In the genomic region with DNA sequence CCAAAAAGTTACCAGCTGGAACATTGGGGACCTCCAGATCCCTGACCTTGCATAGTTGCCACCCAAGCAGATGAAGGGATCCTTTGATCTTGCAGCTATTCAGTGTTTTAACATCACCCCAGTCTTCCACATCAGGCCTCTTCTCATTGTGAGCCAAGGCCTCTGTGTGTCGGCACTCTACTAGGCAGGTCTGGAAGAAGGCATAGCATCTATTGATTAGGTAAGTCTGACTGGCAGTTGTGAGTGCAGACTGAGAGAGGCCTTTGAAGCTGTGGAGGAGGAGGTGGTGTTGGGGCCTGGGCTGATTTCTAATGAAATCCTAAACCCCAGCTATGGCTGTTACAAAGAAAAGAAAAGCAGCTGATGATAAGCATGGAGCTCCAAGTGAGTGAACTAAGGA, we compare ENCODE assay signal across 11 mouse cellular contexts. TPM values are rescaled to one million over a fixed set of nuclear protein-coding genes. Genes with fewer than 3 reads are reported as not detected.
A peak's percentile ranks its signal among the peaks of the same experiment; 100 is the strongest.
DNase-seq lines count a peak whose midpoint lies in the region; ATAC-seq and TF ChIP-seq lines count a peak whose summit lies in the region.
"Had no signal": no experiment of that assay in that cellular context is flagged by ENCODE, and none has a peak within 500 bp of the region (broad histone marks: within the 10 kb centered on the region; RNA-seq: fewer than 3 reads in every experiment).

No protein-coding gene starts in this region.

- no peak for DNase-seq in kidney, postnatal 25 days
- DNase-seq in embryo, embryonic 11 days = peak; percentile 56
- peak; percentile 40 for DNase-seq in limb, embryonic 10.5 days (ENCODE audit: low spot score)
- peak; percentile 19 for DNase-seq in midbrain, postnatal 0 days (ENCODE audit: low spot score)
- DNase-seq in adipocyte (ENCODE audit: low spot score) = no peak
- DNase-seq in right cerebral cortex, postnatal 10 days (ENCODE audit: low spot score in 2 of 2) = no peak
- no peak for DNase-seq in lung, postnatal 4 days
- DNase-seq: lung, adult 2 months; thymus, adult 2 months had no signal

- H3K36me3 ChIP-seq in kidney, embryonic 15.5 days = no peaks in the 10 kb centered on the region; the same call in 1 of the 2 replicates
- H3K36me3 ChIP-seq in limb, embryonic 10.5 days = peaks cover 16% of the 10 kb centered on the region; the same call in 1 of the 2 replicates
- no peaks in the 10 kb centered on the region for H3K36me3 ChIP-seq in midbrain, postnatal 0 days (ENCODE audit: insufficient read depth, low read length)
- H3K36me3 ChIP-seq: hindbrain, embryonic 15.5 days had no signal

- WGBS in kidney, embryonic 15.5 days = 7% methylated on average over 1 of the region's 1 CpGs
- WGBS in limb, embryonic 10.5 days = 18% methylated on average over 1 of the region's 1 CpGs
- 3% methylated on average over 1 of the region's 1 CpGs for WGBS in midbrain, postnatal 0 days

- TF ChIP-seq CTCF in midbrain, postnatal 0 days (IDR thresholded peaks at IDR 0.05) = no peak

- peak; percentile 54 for ATAC-seq in kidney, embryonic 15.5 days (replicated peaks; ENCODE audit: low FRiP score)
- no peak for ATAC-seq in midbrain, postnatal 0 days (ENCODE audit: low FRiP score)

- H3K9me3 ChIP-seq in kidney, embryonic 15.5 days (replicated peaks) = no peaks in the 10 kb centered on the region
- no peaks in the 10 kb centered on the region for H3K9me3 ChIP-seq in limb, embryonic 10.5 days (replicated peaks)
- H3K9me3 ChIP-seq in midbrain, postnatal 0 days (ENCODE audit: low read length) = no peaks in the 10 kb centered on the region
- H3K9me3 ChIP-seq: hindbrain, embryonic 15.5 days had no signal

- peak overlapping the region; percentile 15 for H3K4me2 ChIP-seq in kidney, embryonic 15.5 days
- no peak overlapping the region for H3K4me2 ChIP-seq in midbrain, postnatal 0 days (ENCODE audit: low read depth, low read length, poor library complexity, severe bottlenecking)
- H3K4me2 ChIP-seq: hindbrain, embryonic 15.5 days had no signal

- no peak overlapping the region for H3K9ac ChIP-seq in kidney, embryonic 15.5 days
- no peak overlapping the region for H3K9ac ChIP-seq in midbrain, postnatal 0 days (replicated peaks; ENCODE audit: low read length, poor library complexity, severe bottlenecking)
- H3K9ac ChIP-seq: hindbrain, embryonic 15.5 days had no signal

- H3K27me3 ChIP-seq in kidney, embryonic 15.5 days = no peaks in the 10 kb centered on the region
- H3K27me3 ChIP-seq in limb, embryonic 10.5 days (ENCODE audit: low read depth, poor library complexity, severe bottlenecking) = no peaks in the 10 kb centered on the region
- no peaks in the 10 kb centered on the region for H3K27me3 ChIP-seq in midbrain, postnatal 0 days (ENCODE audit: insufficient read depth, low read length)
- H3K27me3 ChIP-seq: hindbrain, embryonic 15.5 days had no signal

- peak overlapping the region; percentile 54 for H3K27ac ChIP-seq in kidney, embryonic 15.5 days
- H3K27ac ChIP-seq in limb, embryonic 10.5 days = peak overlapping the region; percentile 75
- H3K27ac ChIP-seq in midbrain, postnatal 0 days (ENCODE audit: low read depth, low read length) = no peak overlapping the region
- H3K27ac ChIP-seq: hindbrain, embryonic 15.5 days had no signal

- H3K4me3 ChIP-seq in kidney, embryonic 15.5 days (replicated peaks) = peak overlapping the region; percentile 5; the same call in 1 of the 2 replicates
- H3K4me3 ChIP-seq in limb, embryonic 10.5 days = peak overlapping the region; percentile 30
- H3K4me3 ChIP-seq in midbrain, postnatal 0 days (ENCODE audit: low read depth, low read length) = no peak overlapping the region; the same call in 1 of the 2 replicates
- H3K4me3 ChIP-seq: hindbrain, embryonic 15.5 days had no signal

- peaks cover 22% of the 10 kb centered on the region for H3K4me1 ChIP-seq in kidney, embryonic 15.5 days
- peaks cover 28% of the 10 kb centered on the region for H3K4me1 ChIP-seq in limb, embryonic 10.5 days
- no peaks in the 10 kb centered on the region for H3K4me1 ChIP-seq in midbrain, postnatal 0 days (ENCODE audit: insufficient read depth, low read length)
- H3K4me1 ChIP-seq: hindbrain, embryonic 15.5 days had no signal

RNA-seq across cellular contexts. Expression of gene Ttc23, which starts 8.0 kb away (rescaled TPM):
- polyA plus RNA-seq in kidney, embryonic 15.5 days (2015; fragmentation: Nextera tagmentation; extraction: Ambion mirVana) = 30.4 and 33.1 TPM in 2 replicates
- polyA plus RNA-seq in limb, embryonic 10.5 days (2016; fragmentation: Nextera tagmentation; extraction: Ambion mirVana) = 52.0 and 59.6 TPM in 2 replicates
- 5.9 and 6.7 TPM in 2 replicates for total RNA-seq in midbrain, postnatal 0 days (2014; rRNA removed)
- polyA plus RNA-seq in midbrain, postnatal 0 days (2015; fragmentation: Nextera tagmentation; extraction: Ambion mirVana) = 4.6 and 5.6 TPM in 2 replicates

RNA-seq across cellular contexts. Expression of gene Lrrc28, which starts 10.1 kb away (rescaled TPM):
- 15.3 and 15.7 TPM in 2 replicates for polyA plus RNA-seq in kidney, embryonic 15.5 days (2015; fragmentation: Nextera tagmentation; extraction: Ambion mirVana)
- 18.9 and 22.5 TPM in 2 replicates for polyA plus RNA-seq in limb, embryonic 10.5 days (2016; fragmentation: Nextera tagmentation; extraction: Ambion mirVana)
- 61.4 and 69.0 TPM in 2 replicates for total RNA-seq in midbrain, postnatal 0 days (2014; rRNA removed)
- polyA plus RNA-seq in midbrain, postnatal 0 days (2015; fragmentation: Nextera tagmentation; extraction: Ambion mirVana) = 22.4 and 25.8 TPM in 2 replicates

Comparison
In these comparisons a context has a peak if more than half of its experiments do, and no peak if none do; other contexts are left out.
1. DNase-seq: peak in embryo, embryonic 11 days (single experiment), limb, embryonic 10.5 days (single experiment) and midbrain, postnatal 0 days (single experiment); none in kidney, postnatal 25 days (0 of 2), adipocyte (single experiment), right cerebral cortex, postnatal 10 days (0 of 2) and lung, postnatal 4 days (0 of 2).